Mouse (Mus musculus) adrenal gland, postnatal 4 days (tissue): ENCODE results near the gene Tomm40l. TPM values are rescaled to one million over a fixed set of nuclear protein-coding genes. Genes with fewer than 3 reads are reported as not detected.

ENCODE experiments used
- DNase-seq, 2 experiments: peaks; one replicate each; pipeline ENCODE4 v3.0.0; 2021 to 2022; ENCODE audit warnings: low spot score in 2 of 2, mixed read lengths in 2 of 2
- total RNA-seq, 2 experiments: library from RNA; stranded (reverse); gene quantifications; 2 replicates each; pipeline ENCODE4 v1.2.3; 2021

The Tomm40l gene
- total RNA-seq, 2 experiments from 2014 or later, result 41.6 to 43.5 TPM

DNA sequence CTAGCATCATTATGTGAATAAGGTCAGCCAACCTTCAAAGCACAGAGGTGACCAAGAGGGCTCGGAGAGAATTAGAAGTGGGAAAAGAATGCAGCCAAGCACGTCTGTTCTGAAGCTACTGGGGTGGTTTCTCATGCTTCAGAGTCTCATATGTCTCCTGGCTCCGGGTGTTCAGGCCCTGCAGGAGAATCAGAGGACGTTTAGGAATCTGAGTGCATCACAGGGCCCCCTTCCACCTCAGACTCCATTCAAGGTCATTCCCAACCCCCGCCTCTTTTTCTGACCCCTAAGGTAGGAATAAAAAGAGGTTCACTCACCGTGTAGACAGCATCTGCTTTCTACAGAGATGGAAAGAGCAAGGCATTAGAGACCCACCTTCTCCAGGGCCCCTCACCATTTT is 7.4 kb upstream of the Tomm40l start:
- no peak for DNase-seq

DNA sequence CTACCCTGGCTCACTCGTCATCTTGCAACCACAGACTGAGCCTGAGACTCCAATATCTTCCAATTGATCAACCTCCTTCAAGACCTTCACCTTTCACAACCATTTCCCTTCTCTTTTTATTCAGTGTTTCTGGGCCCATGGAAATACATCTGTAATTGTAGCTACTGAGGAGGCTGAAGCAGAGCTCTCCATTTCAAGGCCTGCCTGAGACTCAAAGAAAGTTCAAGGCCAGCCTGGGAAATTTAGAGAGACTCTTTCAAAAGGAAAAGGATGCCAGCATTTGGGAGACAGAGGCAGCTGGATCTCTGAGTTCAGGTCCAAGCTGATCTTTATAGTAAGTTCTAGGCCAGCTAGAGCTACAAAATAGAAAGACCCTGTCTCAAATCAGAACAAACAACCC is 5.6 kb upstream of the Tomm40l start:
- DNase-seq, result no peak

GRCm38 (mm10) chr1:171226780-171227179 is 4.5 kb upstream of the Tomm40l start:
- no peak for DNase-seq

GRCm38 (mm10) chr1:171224857-171225256 is 2.5 kb upstream of the Tomm40l start, which contains the start of gene Apoa2:
Gene Apoa2, plus strand, starts transcription at chr1:171225054.
- DNase-seq, result no peak

- no peak for DNase-seq
Measured at GRCm38 (mm10) chr1:171223796-171224195, 1.5 kb upstream of the Tomm40l start.

GRCm38 (mm10) chr1:171223168-171223567 is 854 bp upstream of the Tomm40l start:
- DNase-seq, result no peak

- DNase-seq, result no peak
Measured at GRCm38 (mm10) chr1:171221281-171222193, 777 bp downstream of the Tomm40l start.

DNA sequence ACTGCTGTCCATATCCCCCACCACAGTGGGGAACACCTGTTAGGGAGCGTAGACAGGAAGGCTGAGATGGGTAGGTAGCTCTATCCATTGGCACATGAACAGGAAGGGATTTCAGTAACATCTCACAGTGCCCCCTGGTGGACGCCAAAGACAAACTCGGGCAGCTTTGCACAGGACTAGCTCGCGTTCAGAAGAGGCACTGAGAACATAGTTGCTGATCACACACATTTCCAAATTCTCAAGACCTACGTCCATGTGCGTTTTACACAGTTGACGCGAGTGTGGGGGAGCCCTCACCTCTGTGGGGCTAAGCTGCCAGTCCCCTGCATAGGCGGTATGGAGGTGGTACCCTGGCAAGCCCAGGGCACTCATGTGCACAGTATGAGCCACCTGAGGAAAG is 1.4 kb downstream of the Tomm40l start:
- peak; percentile 54 to 69 for DNase-seq

DNA sequence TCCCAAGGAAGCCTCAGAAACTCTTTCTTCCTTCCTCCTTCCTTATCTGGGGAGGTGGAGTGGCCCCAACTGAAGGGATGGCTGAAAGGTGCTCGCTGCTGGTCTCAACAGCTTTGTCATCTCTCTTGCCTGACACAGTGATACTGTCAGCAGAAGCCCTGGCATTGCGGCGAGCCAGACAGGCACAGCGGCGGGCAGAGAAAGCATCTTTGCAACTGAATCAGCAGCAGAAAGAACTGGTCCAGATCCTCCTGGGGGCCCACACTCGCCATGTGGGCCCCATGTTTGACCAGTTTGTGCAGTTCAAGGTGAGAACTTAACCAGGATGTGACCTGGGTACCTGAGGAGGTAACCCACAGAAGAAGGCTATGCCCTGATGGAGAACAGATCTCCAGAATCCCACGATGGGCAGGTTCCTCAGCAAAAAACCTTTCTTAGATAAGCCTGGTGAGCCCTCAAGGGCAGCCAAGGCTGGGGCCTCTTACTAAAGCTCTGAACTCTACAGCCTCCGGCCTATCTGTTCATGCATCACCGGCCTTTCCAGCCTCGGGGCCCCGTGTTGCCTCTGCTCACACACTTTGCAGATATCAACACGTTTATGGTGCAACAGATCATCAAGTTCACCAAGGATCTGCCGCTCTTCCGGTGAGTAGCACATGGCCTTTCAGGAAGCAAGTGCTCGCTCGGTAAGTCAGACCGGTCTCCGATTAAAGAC is 5.9 kb downstream of the Tomm40l start:
- DNase-seq, result no peak

DNA sequence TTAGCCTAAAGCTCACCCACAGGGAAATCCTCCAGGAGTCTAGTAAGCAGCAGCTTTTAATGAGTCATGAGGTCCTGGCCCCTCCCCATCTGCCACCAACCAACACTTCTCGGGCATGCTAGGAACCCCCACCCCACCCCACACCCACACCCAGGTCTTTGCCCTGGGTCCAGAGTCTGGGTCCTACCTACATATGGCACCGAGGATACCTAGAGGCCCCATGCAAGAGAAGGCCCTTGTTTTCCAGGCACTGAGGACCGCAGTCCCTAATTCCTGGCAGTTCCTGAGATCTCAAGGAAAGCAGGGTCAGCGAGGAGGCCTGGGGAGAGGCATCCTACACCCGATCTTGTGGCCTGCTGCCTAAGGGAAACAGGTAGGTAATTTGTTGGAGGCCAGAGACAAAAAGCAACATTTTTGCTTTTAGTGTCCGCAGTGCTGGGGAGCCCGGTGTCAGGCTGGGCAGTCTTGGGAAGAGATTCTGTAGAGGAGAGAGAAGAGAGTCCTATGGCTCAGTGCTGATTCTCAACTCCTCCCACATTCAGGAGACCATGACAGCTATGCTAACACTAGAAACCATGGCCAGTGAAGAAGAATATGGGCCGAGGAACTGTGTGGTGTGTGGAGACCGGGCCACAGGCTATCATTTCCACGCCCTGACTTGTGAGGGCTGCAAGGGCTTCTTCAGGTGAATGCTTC is 8.4 kb downstream of the Tomm40l start, which contains the start of gene Nr1i3:
Nr1i3 (plus strand) TSS at position 170 of the 696 bp plus-strand sequence.
- DNase-seq, result no peak

DNA sequence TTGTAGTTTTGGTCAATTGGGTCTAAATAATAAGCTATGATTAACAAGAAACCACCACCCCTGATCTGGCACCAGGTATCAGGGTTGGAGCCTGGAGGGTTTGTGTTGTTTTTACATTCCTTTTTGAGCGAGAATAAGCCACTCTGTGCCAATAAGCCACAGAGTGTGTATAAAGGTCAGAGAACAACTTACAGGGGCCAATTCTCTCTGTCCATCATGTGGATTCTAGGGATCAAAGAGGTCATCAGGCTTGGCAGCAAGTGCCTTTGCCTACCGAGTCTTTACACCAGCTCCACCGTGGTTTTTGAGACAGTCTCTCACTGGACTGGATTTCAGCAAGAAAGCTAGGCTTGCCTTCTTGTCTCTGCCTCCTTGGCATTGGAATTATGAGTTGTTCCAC is 9.5 kb downstream of the Tomm40l start:
- no peak for DNase-seq

DNA sequence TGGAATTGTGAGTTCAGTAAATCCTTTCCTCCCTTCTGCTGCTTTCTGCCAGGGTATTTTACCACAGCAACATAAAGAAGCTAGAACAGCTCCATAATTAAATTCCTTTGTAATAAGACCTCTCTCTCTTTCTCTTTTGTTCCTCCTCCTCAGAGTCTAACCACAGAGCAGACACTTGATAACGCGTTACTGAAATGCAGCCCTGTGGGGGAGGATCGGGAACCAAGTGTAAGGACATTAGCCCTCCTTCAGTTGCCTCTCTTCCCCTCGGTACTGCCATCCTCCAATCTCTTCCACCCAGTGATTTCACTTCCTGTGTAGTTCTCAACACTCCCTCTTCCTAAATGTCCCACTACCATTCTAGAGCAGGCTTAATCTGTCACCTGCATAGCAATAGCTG is 12.9 kb downstream of the Tomm40l start:
- DNase-seq, result no peak

DNA sequence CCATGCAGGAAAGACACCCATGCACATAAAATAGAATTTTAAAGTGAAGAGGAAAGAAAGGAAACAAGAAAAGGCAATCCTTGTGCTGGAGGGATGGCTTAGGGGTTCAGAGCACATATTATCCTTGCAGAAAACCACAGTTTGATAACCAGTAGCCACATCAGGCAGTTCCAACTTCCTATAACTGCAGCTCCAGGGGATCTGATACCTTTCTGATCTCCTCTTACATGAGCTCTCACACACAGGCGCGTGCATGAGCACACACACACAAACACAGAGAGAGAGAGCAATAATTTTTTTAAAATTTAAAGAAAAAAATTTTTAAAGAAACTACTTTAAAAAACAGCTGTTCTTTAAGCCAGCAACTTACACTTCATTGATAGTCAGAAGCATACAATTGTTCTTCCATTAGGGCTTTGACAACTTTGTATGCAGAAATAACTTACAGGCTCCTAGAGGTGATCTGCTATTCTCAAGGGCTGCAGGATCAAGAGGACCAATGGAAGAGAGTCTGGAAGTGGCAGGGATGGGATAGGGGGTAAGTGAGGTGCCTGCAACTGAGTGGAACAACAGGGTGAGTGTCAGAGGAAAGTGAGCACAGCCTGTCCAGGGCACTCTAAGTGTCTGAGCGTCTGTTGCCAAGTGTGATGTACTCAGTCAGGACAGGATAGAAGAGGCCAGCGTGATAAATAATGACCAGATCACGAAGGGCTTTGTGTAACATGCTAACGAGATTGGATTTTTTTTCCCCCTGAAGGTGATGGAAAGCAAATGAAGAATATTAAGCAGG is 16.4 kb downstream of the Tomm40l start:
- DNase-seq, result no peak

- no peak for DNase-seq
Measured at GRCm38 (mm10) chr1:171204249-171204644, 18.1 kb downstream of the Tomm40l start.

- no peak for DNase-seq
Measured at GRCm38 (mm10) chr1:171203471-171204248, 18.7 kb downstream of the Tomm40l start.

GRCm38 (mm10) chr1:171200769-171201168 is 21.5 kb downstream of the Tomm40l start:
- DNase-seq, result no peak

DNA sequence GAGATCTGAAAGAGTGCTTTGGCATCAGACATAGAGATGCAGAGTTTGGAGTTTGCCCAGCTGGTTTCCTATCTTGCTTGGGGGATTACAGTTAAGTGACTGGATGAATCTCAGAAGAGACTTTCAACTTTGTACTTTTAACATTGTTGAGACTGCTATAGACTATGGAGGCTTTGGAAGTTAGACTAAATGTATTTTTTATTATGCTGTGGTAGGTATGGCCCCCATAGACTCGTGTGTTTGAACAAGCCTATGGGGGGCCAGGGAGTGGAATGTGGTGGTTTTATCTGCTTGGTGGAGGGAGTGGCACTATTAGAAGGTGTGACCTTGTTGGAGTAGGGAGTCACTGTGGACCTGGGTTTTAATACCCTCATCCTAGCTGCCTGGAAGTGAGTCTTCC is 22.8 kb downstream of the Tomm40l start:
- no peak for DNase-seq

DNA sequence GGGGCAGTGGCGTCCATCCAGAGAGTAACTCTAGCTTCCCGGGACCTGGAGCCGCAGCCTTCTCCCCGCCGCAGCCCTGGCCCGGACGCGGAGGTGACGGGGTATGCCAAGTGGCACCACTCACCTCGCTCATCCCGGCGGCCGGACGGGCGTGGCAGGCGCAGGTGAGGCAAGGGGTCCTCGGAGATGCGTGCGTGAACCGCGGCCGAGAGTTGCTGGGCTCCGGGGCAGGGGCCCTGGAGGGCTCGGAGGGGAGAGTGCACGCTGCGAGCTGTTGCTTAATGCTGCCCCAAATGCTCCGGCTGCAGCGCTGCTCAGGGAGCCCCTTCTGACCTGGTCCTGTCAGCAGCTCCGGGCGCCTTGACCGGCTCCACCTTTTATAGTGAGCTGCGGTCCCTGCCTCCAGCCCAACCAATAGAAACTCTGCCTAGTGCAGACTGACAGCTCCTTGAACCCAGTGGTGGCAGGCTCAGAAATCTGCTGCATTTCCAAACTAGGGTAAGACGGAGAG is 26.4 kb downstream of the Tomm40l start, which contains the start of gene Pcp4l1:
Pcp4l1 (minus strand) TSS at position 382 of the 511 bp plus-strand sequence.
- DNase-seq, result no peak

DNA sequence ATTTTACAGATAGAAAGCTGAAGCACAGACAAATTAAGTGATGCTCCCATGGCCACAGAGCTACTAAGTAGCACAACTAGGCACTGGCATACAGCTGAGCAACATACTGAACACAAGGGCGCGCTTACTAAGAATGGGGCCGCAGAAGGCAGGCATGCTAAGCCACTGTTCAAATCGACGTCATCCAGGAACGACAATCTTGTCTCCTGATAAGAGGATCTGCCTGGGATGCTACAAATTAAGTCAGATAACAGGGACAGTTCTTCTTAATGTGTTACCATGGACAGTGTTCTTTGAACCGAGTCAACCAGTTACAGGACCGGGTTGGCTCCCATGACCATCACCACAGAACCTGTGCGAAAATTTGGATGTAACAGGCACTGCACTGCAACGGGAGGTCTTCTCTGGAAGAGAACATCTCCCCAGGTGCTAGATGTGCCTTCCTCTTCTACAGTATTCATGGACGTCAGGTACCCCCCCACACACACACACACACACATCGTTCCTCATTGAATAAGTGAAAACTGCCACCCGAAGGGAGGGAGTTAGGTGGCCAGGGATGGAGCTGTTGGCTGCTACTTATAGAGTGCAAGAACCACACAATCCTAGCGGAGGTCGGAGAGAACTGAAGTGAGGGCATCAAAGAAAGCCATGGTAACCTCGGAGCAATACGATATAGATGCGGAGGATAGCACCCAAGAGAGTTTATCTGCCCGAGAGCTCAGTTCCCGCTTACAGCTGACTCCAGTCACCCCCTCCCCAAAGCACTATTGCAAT is 27.1 kb downstream of the Tomm40l start:
- DNase-seq, result no peak
